Mouse (Mus musculus) cerebellum, adult 18-20 months (tissue): Measurements from ENCODE around the gene Itgbl1.

Experiments
- DNase-seq, 2 experiments: peaks; one replicate each; pipeline ENCODE4 v3.0.0; 2021

Gene Itgbl1

DNA sequence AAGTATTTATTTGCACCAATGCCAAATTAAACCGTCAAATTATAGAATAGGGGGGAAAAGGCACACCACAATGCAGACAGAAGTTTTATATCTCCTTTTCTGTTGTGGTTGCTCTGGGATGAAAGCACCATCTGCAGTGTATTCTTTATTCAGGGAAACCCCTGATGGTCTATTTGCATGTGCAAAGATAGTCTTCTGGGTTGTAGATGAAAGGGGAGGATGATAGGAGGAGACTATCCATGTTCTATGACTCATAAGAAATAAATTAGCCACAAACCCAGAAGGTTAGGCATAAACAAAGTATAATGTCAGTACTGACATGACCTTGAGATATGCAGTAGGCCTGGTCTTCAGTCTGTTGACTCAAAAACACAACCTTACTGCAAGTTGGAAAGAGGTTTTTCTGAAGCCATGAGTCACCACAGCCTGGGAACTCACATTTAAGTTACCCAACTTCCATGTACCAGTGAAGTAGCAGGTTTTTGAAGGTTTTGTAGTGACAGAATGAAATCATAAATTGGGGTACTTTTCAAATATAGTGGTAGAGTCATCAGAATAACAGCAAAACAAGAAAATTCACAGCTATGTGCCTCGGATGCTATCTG, 330.9 kb downstream of the Itgbl1 start:
- no peak for DNase-seq
